Mouse (Mus musculus) G1E (cell line): Measurements from ENCODE around the gene Fam193b. TPM values are rescaled to one million over a fixed set of nuclear protein-coding genes. Genes with fewer than 3 reads are reported as not detected.

Experiments used
- ATAC-seq: 2 replicates; pipeline ENCODE4 v1.8.0; 2016; ENCODE audit warnings: mild to moderate bottlenecking; ENCODE audit not compliant: insufficient number of reproducible peaks, poor library complexity, low FRiP score, severe bottlenecking; ENCODE audit errors: extremely low read depth
- DNase-seq: peaks from one replicate; pipeline ENCODE4 v3.0.0; 2012; ENCODE audit warnings: low spot score
- H3K27me3 ChIP-seq: 2 replicates; pipeline ENCODE4 v1.6.1; 2012; ENCODE audit warnings: mild to moderate bottlenecking, low read length, inconsistent platforms; ENCODE audit not compliant: insufficient read depth
- H3K36me3 ChIP-seq: replicated peaks from 2 replicates; pipeline ENCODE3; 2012; ENCODE audit warnings: mild to moderate bottlenecking, inconsistent platforms
- H3K4me1 ChIP-seq: 2 replicates; pipeline ENCODE4 v1.6.1; 2012; ENCODE audit warnings: low read depth, low read length, inconsistent platforms, mixed read lengths; ENCODE audit not compliant: insufficient read depth
- H3K4me3 ChIP-seq: 2 replicates; pipeline ENCODE4 v1.5.1; 2012; ENCODE audit warnings: low read depth, mild to moderate bottlenecking, inconsistent platforms, low read length, moderate library complexity, mixed read lengths
- H3K9me3 ChIP-seq: replicated peaks from 2 replicates; pipeline ENCODE4 v1.6.1; 2012; ENCODE audit warnings: inconsistent platforms
- CTCF ChIP-seq: IDR thresholded peaks from 2 replicates; pipeline ENCODE4 v1.5.1; 2012; ENCODE audit warnings: low read depth, low read length, inconsistent platforms, mixed read lengths
- GATA1 ChIP-seq: IDR thresholded peaks from 2 replicates; pipeline ENCODE4 v1.6.1; 2012; ENCODE audit warnings: borderline replicate concordance, low read length, inconsistent platforms, mixed read lengths
- GATA2 ChIP-seq: IDR thresholded peaks from 2 replicates; pipeline ENCODE4 v1.6.1; 2012; ENCODE audit warnings: low read depth, low read length, inconsistent platforms, borderline replicate concordance
- POLR2AphosphoS5 ChIP-seq: IDR thresholded peaks from 2 replicates; pipeline ENCODE4 v1.6.1; 2012; ENCODE audit warnings: low read depth, low read length, inconsistent platforms; ENCODE audit not compliant: insufficient replicate concordance
- TAL1 ChIP-seq: conservative IDR thresholded peaks from 2 replicates; pipeline ENCODE4 v1.6.1; 2012; ENCODE audit warnings: low read depth, low read length, inconsistent platforms, mixed read lengths
- polyA plus RNA-seq: library from polyadenylated mRNA; stranded (reverse); fragments of >175 nt; gene quantifications from 2 replicates; pipeline ENCODE4 v1.2.3, GENCODE M21; 2012
- total RNA-seq, 2 experiments: library from RNA; stranded (forward) in 1 of 2; stranded (reverse) in 1 of 2; fragments of 200-1000 nt in 1 of 2; fragments of >200 nt in 1 of 2; fragmentation: Nextera tagmentation in 1 of 2; gene quantifications; 2 replicates each; pipeline ENCODE4 v1.2.3; 2014 to 2017

The Fam193b gene
- total and polyA plus RNA-seq, 3 experiments: 23.3 to 65.4 (median 57.3) TPM

- ATAC-seq: no peak
- DNase-seq: no peak
- Histone ChIP-seq H3K4me3 (peak overlapping the region; percentile 20; the same call in 1 of the 2 replicates), H3K27me3 (peaks cover 29% of the 10 kb centered on the region), H3K4me1 (peaks cover 30% of the 10 kb centered on the region), H3K36me3 (peaks cover 43% of the 10 kb centered on the region), H3K9me3 (no peaks in the 10 kb centered on the region)
- TF ChIP-seq CTCF (no peak), GATA1 (no peak), POLR2AphosphoS5 (no peak), TAL1 (no peak), GATA2 (no peak)
Observed at GRCm38 (mm10) chr13:55527212-55527611, 43.7 kb downstream of the Fam193b start.

- no peak for DNase-seq
- Histone ChIP-seq H3K4me1 (peaks cover 30% of the 10 kb centered on the region), H3K4me3 (no peak overlapping the region), H3K27me3 (peaks cover 34% of the 10 kb centered on the region), H3K9me3 (no peaks in the 10 kb centered on the region; the same call in 1 of the 2 replicates), H3K36me3 (peaks cover 30% of the 10 kb centered on the region)
- ATAC-seq: no peak
- TF ChIP-seq TAL1: no peak
- TF ChIP-seq POLR2AphosphoS5: no peak
Observed at GRCm38 (mm10) chr13:55525733-55526553, 45.0 kb downstream of the Fam193b start.

DNA sequence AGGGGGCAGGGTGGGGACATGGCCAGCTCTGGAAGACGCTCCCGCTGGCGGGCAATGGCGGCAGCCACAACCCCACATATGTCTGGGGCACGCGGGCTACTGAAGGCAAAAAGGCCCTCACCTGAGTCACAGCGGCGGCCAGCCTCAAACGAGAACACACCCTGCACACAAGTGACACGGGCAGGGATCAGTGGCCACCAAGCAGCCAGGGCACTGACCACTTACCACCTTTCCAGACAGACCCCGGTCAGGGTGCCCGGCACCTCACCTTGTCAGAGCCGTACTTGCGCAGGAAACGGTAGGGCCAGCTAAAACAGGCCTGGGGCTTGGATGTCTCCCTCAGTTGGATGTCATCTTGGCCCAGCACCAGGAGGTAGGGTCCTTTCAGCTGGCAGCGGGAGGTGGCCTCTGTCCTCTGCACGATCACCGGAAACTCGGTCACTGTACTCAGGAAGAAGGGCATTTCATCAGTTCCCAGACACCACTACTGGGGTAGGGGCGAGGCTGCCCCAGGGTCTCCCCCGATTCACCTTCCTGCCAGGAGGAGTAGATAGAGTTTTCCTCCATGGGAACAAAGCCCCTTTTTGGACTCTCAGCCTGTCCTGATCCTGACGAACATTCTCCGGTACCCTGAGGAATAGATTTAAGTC, 46.8 kb downstream of the Fam193b start:
- ATAC-seq (no peak), DNase-seq (no peak)
- no peak overlapping the region for H3K4me3 ChIP-seq
- TF ChIP-seq POLR2AphosphoS5: no peak
- TF ChIP-seq CTCF: no peak
- TF ChIP-seq TAL1: no peak
- no peak for TF ChIP-seq GATA1
- TF ChIP-seq GATA2: no peak
- H3K4me1 ChIP-seq: peaks cover 19% of the 10 kb centered on the region
- peaks cover 6% of the 10 kb centered on the region; the same call in 1 of the 2 replicates for H3K9me3 ChIP-seq
- peaks cover 42% of the 10 kb centered on the region for H3K27me3 ChIP-seq
- H3K36me3 ChIP-seq: peaks cover 12% of the 10 kb centered on the region

- ATAC-seq: no peak
- H3K27me3 ChIP-seq: peaks cover 42% of the 10 kb centered on the region
- no peak for DNase-seq
- peaks cover 4% of the 10 kb centered on the region for H3K36me3 ChIP-seq
- TF ChIP-seq TAL1 (no peak), GATA2 (no peak), GATA1 (no peak), POLR2AphosphoS5 (no peak), CTCF (no peak)
- peaks cover 11% of the 10 kb centered on the region for H3K4me1 ChIP-seq
- H3K4me3 ChIP-seq: no peak overlapping the region
- peaks cover 6% of the 10 kb centered on the region; the same call in 1 of the 2 replicates for H3K9me3 ChIP-seq
Observed at GRCm38 (mm10) chr13:55523278-55523677, 47.6 kb downstream of the Fam193b start.

GRCm38 (mm10) chr13:55522730-55523129, 48.2 kb downstream of the Fam193b start:
- Histone ChIP-seq H3K9me3 (peaks cover 6% of the 10 kb centered on the region; the same call in 1 of the 2 replicates), H3K27me3 (peaks cover 42% of the 10 kb centered on the region), H3K4me1 (peaks cover 6% of the 10 kb centered on the region), H3K4me3 (no peak overlapping the region), H3K36me3 (peaks cover 3% of the 10 kb centered on the region)
- no peak for ATAC-seq
- DNase-seq: no peak
- no peak for TF ChIP-seq GATA2
- TF ChIP-seq GATA1: no peak
- no peak for TF ChIP-seq CTCF
- TF ChIP-seq POLR2AphosphoS5: no peak
- no peak for TF ChIP-seq TAL1

- Histone ChIP-seq H3K27me3 (peaks cover 46% of the 10 kb centered on the region), H3K4me1 (peaks cover 2% of the 10 kb centered on the region; the same call in 1 of the 2 replicates), H3K9me3 (peaks cover 6% of the 10 kb centered on the region; the same call in 1 of the 2 replicates), H3K36me3 (no peaks in the 10 kb centered on the region), H3K4me3 (no peak overlapping the region)
- no peak for TF ChIP-seq GATA1
- no peak for DNase-seq
- ATAC-seq: no peak
Observed at GRCm38 (mm10) chr13:55519606-55520005, 51.3 kb downstream of the Fam193b start.
